Mouse (Mus musculus) right cerebral cortex, postnatal 36 days (tissue): ENCODE results near the gene Fcrl1.
"Not testable (repeated sequence)": the region's sequence is repeated elsewhere in the genome, so short reads cannot be mapped to it uniquely, and the experiment has no call there.

Experiments
- DNase-seq, 2 experiments: peaks; one replicate each; pipeline ENCODE4 v3.0.0; 2022; ENCODE audit warnings: low spot score in 2 of 2, mixed read lengths in 1 of 2

Fcrl1 gene

DNA sequence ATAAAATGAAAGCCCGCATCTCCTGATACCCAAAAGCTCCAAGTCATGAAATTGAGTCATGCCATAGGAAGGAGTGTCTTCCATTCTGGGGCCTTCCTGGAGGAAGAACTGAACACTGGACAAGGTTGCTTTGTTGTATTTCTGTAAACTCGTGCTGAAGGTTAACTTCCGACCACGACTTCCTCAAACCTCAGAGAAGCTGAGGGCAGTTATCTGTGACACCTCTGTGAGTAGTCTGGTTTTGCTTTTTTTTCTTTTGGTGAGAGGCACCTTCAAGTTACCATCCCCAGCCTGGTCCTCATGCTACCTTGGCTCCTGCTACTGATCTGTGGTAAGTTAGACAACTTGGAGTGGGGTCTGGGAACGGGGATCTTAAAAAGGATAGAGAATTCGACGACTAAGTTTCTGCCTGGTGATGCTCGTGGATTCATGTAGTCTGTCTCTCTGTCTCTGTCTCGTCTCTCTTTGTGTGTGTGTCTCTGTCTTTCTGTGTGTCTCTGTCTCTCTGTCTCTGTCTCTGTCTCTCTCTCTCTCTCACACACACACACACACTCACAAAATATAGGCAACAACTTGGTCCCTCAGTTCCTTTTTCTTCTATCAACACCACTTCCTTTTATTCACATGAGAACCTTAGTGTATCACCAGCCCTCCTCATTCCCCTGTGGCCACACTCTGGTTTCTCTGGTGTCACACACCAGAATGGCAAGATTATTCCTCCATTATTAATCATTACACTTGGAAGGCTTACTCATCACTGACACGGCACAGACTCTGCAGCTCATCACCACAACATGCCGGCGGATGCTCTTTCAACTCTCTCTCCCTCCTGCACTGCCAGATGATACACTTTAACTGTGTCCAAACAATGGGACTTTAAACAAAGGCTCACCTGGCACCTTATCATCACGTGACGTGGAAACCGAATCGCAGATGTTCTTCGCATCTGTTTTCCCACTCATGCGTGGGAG lies at the start of gene Fcrl1:
Fcrl1 (plus strand) TSS at position 193 of the 971 bp plus-strand sequence.
- DNase-seq = no peak

DNA sequence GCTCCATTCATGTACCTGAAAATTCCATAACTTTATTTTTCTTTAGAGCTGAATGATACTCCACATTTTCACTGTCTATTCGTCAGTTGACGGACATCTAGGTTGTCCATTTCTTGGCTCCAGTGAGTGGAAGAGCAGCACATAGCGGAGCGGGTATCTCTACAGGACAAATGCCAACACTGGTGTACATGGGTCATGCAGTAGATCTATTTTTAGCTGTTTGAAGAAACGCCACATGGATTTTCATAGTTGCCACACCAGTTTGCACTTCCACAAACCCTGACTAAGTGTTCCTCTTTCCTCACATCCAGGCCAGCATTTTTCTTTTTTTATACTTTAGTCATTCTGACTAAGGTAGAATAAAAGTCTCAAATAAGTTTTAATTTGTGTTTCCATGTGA lies 38.3 kb upstream of the Fcrl1 start:
- DNase-seq = no peak

DNA sequence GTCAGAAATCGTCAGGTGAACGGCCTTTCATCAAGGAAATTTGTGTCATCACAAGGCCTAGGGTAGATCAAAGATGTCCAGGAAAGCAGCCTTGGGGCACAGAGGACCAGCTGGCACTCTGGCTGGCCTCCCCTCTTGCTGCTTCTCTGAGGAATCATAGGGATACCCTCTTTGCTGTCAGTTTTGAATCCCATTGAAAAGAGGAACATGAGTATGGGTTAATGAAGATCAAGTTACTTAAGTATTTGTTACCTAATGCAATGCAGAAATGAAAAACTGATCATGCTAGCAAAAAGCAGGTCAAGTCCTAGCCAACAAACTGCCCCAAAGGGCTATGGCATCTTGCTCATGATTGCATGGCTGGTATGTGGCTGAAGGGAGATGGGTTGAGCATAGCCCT lies 25.2 kb upstream of the Fcrl1 start:
- not testable (repeated sequence) for DNase-seq

DNA sequence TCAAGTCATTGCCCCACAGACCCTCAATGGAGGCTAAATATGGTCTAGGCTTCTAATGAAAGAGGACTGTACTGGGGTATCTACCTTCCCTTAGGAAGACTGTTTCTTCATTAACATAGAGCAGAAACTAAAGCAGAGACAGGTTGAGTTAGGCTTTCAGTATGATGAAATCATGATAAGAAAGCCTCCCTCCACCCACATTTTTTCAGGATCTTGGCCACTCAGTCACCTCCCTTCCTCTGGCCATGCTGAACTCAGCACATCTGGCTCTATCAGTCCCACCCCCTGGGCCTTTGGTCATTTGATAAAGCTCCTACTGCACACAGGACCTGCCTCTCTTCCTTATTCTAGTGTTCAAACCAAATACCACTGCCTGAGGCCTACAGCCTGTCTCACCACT lies 18.6 kb upstream of the Fcrl1 start, which contains the start of gene Cd5l:
Cd5l (plus strand) TSS at position 301 of the 400 bp plus-strand sequence.
- no peak for DNase-seq

DNA sequence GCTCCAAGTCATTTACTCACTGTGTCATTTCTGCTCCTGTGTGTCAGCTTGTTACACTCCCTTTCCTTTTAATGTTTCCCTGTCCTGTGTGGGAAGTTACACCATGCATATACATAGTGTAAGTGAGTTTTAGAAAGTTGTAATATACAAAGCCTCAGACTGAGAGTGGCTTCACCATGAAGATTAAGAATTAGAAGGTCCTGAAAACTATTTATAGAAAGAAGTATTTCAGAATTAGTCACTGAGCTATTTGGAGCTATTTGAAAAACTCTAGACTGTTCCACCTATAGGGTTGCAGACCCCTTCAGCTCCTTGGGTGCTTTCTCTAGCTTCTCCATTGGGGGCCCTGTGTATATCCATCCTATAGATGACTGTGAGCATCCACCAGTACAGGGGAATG lies 17.0 kb upstream of the Fcrl1 start:
- DNase-seq = no peak

DNA sequence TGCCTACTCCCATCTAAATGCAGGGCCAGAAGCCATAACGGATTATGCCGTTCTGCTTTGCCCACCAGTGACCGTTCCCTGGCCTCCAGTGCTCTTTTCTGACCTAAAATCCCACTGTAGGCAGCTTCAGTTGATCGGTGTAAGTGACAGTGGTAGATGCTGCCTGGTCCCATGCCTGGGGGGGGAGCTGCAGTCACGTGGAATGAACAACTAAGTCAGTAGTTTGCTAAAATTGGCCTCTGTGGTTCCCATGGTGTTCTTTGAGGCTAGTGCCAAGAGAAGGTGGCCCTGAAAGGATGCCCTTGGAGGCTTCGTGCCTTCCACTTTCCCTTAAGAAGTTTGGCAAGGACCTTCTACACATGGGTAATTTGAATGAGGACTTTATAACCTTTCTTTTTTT lies 15.7 kb upstream of the Fcrl1 start:
- no peak for DNase-seq

DNA sequence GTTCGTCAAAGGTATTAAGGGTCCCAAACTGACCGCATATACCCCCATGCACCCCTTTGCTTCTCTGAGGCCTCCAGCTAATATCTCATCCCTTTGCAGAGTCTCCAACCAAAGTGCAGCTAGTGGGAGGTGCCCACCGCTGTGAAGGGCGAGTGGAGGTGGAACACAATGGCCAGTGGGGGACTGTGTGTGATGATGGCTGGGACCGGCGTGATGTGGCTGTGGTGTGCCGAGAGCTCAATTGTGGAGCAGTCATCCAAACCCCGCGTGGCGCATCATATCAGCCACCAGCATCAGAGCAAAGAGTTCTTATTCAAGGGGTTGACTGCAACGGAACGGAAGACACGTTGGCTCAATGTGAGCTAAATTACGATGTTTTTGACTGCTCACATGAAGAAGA lies 10.5 kb upstream of the Fcrl1 start:
- DNase-seq = no peak

DNA sequence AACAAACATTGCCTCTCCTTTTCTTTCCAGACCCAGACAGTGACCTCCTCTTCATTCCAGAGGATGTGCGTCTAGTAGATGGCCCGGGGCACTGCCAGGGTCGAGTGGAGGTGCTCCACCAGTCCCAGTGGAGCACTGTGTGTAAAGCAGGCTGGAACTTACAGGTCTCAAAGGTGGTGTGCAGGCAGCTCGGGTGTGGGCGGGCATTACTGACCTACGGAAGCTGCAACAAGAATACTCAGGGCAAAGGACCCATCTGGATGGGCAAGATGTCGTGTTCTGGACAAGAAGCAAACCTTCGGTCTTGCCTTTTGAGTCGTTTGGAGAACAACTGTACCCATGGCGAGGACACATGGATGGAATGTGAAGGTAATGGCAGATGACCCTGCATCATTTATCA lies 8.7 kb upstream of the Fcrl1 start:
- DNase-seq = no peak

DNA sequence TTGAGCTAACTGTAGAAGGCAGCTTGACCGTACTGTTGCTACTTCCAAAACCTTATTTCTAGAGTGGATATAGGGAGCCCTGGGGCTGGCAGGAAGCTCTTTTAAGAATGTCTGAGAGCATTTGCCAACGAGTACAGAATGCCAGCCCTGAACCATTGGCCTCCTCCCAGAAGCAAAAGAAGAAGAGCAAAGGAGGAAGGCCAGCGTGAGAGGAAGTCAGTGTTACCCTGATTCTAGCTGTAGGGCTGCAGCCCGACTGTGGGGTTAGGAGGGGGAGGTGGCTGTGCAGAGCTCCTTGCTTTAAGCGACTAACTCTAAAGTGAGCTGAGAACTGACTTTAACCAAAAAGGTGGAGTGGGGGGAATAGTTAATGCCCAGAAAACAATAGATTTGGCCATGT lies 7.0 kb upstream of the Fcrl1 start:
- no peak for DNase-seq

DNA sequence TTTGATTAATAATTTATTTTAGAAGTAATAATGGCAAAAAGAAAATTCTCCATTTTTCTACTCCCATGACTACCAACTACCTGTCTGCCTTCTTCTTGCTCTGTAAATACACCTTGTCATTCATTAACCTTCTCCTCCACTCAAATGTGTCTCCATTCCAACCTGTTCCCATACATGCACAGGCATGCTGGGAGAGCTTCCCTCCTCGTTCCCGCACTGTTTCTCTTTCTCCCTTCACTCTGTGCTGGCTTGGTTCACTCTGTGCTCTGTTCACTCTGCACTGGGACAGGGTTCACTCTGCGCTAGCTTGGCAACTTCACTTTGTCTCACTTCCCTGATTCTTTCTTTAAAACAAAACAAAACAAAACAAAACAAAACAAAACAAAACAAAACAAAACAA lies 1.0 kb downstream of the Fcrl1 start:
- no peak for DNase-seq

DNA sequence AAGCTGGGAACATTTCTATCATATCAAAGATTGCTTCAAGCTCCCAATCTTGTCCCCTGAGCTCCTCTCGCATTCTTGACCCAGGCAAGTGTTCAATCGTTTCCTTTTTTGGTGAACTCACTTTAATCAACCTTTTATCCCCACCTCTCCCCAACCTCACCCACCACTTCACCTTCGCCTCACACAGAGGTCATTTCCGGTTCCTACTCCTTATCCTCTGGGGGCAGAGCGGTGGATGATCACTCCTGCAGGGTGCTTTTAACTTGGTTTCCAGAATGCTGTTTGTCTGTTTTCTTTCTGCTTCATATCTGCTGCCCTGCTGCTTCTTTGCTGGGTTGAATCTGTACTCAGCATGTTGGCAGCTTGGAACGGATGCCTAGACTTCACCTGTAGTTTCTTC lies 1.5 kb downstream of the Fcrl1 start:
- DNase-seq = no peak

DNA sequence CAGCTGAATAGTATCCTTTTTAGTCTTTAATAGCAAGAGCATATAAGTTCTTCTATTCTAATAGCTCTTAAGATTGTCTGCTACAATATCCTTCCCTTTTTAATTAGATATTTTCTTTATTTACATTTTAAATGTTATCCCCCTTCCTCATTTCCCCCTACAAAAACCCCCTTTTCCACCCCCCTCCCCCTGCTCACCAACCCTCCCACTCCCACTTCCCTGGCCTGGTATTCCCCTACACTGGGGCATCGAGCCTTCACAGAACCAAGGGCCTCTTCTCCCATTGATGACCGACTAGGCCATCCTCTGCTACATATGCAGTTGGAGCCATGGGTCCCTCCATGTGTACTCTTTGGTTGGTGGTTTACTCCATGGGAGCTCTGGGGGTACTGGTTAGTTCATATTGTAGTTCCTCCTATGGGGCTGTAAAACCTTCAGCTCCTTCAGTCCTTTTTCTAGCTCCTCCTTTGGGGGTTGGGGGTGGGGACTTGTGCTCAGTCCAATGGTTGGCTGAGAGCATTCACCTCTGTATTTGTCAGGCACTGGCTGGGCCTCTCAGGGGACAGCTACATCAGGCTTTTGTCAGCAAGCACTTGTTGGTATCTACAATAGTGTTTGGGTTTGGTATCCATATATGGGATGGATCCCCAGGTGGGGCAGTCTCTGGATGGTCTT lies 3.6 kb downstream of the Fcrl1 start:
- not testable (repeated sequence) for DNase-seq

DNA sequence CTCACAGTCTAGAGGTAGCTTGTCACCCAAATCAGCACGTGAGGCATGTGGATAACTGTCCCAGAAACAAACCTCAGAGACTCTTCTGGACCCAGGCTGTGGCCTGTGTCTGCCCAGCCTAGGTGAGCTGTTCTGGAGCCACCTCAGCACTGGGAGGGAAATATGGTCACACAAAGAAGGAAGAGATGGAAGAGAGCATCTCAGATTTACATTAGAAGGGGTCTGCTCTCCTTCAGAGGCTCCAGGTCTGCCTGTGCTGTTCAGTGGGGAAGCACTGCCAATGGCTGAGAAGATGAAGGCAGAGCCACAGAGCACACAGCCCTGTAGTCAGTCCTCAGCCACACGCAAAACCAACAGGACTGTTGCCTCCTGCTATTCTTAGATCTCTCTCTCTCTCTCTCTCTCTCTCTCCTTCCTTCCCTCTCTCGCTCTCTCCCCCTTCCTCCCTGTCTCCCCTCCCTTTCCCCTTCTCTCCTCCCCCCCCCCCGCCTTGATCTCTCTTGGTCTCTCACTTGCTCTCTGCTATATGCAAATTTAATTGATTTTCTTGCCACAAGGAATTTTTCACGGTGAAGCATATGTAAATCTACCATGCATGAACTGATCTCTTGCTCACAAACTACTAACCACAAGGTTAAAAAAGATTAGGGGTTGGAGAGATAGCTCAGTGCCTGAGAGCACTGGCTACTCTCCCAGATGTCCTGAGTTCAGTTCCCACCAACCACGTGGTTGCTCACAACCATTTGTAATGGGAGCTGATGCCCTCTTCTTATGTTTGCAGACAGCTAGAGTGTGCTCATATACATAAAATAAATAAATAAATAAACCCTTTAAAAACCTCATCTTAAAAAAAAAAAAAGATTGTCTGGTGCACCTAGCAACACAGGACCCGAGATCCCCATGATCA lies 5.9 kb downstream of the Fcrl1 start:
- DNase-seq = no peak

DNA sequence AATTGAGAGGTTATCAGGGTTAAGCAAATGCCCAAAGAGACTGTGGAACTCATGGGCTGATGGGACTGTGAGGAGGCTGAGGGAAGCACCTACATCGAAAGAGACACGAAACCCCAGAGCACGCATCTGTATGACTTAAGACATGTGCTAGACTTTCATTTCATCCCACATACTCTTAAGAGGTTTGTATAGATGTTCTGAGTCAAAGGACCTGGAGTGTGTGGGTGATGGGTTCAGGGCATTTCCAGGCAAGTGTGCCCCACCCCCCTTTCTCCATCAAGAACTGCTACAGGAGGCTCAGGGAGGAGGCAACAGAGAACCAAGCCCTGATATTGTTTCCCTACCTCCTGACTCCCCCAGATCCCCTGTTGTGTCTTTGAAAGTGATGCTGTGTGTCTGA lies 7.1 kb downstream of the Fcrl1 start:
- no peak for DNase-seq

DNA sequence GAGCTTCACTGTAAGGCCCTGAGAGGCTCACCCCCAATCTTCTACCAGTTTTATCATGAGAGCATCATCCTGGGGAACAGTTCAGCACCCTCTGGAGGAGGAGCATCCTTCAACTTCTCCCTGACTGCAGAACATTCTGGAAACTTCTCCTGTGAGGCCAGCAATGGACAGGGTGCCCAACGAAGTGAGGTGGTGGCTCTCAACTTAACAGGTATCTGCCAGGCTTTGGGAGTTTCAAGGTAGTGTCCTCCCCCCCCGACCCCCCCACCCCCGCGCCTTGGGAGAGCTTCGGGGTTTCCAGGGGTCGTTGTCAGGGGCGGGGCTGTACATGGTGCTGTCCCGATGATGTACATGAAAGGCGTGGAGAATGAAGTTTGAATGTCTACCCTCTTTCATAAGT lies 8.9 kb downstream of the Fcrl1 start:
- no peak for DNase-seq

DNA sequence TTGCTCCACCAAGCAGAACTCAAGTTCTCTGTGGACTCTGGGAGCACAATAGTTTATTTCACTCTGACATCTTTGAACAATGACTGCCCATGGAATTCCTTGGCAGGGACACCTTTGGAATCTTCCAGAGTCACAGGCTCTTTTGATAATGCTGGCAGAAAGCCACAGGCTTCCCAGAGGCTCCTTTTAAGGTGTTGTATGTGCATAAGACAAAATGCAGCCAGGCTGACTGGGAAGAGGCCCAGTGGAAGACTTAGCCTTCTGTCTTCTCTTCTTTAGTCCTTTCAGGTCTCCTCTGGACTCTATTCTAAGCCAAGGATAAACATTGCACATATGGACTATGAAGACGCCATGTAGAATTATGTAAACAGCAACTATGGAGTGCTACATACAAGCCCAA lies 14.7 kb downstream of the Fcrl1 start:
- DNase-seq = no peak

DNA sequence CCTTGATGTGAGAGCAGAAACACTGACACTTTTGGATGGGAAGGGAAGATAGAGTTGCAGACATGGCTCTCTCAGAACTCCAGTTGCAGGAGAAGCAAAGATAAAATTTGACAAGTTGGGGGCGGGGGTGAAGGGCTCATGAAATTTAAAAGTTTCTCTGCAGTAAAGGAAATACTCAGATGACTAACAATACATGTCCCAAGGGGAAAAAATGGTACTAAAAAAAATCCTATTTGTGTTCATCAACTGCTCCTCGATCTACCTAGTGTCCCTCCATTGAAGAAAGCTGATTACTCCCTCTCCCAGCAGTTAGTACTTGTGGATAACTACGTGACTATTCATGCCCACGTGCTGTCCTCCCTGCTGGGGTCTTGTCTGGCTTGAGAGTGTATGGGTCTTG lies 22.6 kb downstream of the Fcrl1 start:
- no peak for DNase-seq

DNA sequence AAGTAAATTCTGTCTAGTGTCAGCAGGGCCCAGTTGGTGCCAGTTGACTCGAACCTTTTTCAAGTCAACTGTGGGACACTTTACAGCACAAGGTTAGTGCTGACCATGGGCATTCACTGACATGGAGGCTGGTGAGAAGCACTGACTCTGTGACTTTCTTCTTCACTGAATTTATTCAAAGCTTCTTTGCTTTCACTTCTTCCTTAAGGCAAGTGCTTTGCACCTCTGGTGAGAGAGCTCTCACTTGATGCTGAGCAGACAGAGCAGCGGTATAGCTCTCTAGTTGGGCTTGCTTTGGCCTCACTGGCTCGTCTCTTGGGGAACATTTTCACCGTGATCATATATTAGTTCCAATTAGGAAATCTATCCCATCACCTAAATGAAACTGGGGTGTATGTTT lies 23.7 kb downstream of the Fcrl1 start:
- no peak for DNase-seq

DNA sequence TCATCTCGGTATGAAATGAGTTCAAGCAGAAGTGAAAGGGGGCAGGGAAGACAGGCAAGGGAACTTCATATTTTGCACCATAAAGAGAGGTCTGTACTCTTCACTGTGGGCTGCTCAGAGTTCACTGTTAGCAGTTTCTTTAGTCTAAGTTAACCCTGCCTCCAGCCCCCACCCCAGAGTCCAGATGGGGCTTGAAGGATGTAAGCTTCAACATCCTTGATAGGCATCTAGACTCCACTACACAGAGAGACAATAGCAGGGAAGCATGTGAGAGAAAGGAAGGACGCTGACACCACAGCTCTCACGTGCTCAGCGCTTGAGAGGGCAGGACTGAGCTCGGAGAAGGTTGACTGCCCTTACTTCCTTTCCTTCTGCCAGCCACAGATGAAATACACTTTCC lies 25.1 kb downstream of the Fcrl1 start:
- DNase-seq = no peak

DNA sequence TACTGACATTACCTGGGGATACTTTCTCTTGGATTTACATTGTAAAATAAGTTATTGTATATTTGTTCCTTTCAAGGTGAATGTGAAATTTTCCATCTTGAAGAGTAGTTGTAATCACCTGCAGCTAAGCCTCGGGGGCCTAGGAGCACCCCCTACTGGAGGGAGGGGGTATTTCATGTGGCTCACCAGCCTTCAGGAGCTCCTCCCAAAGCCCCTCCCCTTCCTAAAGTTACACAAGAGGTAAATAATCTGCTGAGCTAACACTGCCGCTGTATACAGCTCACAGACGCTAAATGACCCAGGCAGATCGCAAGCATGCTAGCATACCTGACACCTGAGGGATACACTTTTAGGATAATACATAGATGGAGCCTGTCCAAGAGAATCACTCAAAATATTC lies 32.0 kb downstream of the Fcrl1 start:
- no peak for DNase-seq

DNA sequence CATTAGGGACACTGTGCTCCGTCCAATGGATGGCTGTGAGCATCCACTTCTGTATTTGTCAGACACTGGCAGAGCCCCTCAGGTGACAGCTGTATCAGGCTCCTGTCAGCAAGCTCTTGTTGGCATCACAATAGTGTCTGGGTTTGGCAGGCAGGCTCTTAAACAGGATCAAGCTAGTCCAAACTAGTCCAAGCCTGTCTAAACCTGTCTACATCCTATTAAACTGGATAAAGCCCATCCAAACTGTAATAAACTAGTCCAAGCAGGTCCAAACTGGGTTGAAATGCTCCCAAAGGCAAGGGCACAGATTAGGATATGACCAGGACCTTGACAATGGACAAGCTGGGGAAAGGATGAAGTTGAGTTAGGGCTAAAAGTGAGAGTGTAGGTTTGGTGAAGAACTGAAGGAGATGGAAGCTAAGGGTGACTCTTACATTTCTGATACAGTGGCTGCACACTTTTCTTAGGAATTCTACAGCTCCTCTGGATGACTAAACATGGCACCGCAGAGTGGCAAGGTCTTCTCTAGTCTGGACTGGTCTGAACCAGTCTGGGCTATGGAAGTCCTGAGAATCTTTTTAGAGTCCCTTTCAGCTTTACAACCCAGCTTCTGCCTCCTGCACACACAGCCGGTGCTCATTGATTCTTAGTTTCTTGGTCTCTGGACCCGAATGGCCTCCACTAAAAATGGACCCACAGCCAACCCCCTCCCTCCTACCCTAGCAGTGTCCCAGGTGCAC lies 33.2 kb downstream of the Fcrl1 start:
- no peak for DNase-seq
